Mouse (Mus musculus) CH12.LX (cell line): ENCODE data around the gene Sik3. TPM values are rescaled to one million over a fixed set of nuclear protein-coding genes. Genes with fewer than 3 reads are reported as not detected.

Source experiments
- DNase-seq: peaks from one replicate; pipeline ENCODE4 v3.0.0-alpha.2; 2013; ENCODE audit errors: extremely low read depth
- H3K27ac ChIP-seq: 2 replicates; pipeline ENCODE4 v1.5.1; 2012; ENCODE audit warnings: low read depth, mild to moderate bottlenecking, control low read depth, moderate library complexity; ENCODE audit not compliant: insufficient read depth
- H3K27me3 ChIP-seq: replicated peaks from 2 replicates; pipeline ENCODE3; 2012; ENCODE audit warnings: inconsistent platforms
- H3K36me3 ChIP-seq, 2 experiments: replicated peaks in 1 of 2; 2 replicates each; pipeline versions ENCODE3 to v1.6.1; 2012; ENCODE audit warnings: inconsistent platforms in 1 of 2, low read length in 1 of 2, mild to moderate bottlenecking in 1 of 2, mixed read lengths in 1 of 2, moderate library complexity in 1 of 2; ENCODE audit not compliant: control insufficient read depth in 1 of 2, insufficient read depth in 1 of 2
- H3K4me1 ChIP-seq, 2 experiments: 2 replicates each; pipeline ENCODE4 v1.6.1; 2012; ENCODE audit warnings: inconsistent platforms in 1 of 2, moderate library complexity in 1 of 2; ENCODE audit not compliant: insufficient read depth in 2 of 2, control insufficient read depth in 1 of 2
- H3K4me2 ChIP-seq: 2 replicates; pipeline ENCODE4 v1.6.1; 2012; ENCODE audit warnings: low read depth, mild to moderate bottlenecking, control low read depth; ENCODE audit not compliant: poor library complexity, insufficient read depth, severe bottlenecking
- H3K4me3 ChIP-seq, 3 experiments: fragments of 150-350 bp in 1 of 3; sonication (generic) in 1 of 3; replicated peaks in 1 of 3; 2 replicates each; pipeline versions ENCODE3 to v1.5.1; 2011 to 2012; ENCODE audit warnings: low read depth in 2 of 3, low read length in 2 of 3, mild to moderate bottlenecking in 2 of 3, moderate library complexity in 2 of 3, control low read depth in 1 of 3, improper control_type of control experiment in 1 of 3, inconsistent platforms in 1 of 3, mixed read lengths in 1 of 3; ENCODE audit not compliant: poor library complexity in 1 of 3
- H3K79me2 ChIP-seq: replicated peaks from 2 replicates; pipeline ENCODE4 v1.6.1; 2012; ENCODE audit warnings: mild to moderate bottlenecking, moderate library complexity; ENCODE audit not compliant: control insufficient read depth, poor library complexity, insufficient read depth, severe bottlenecking; ENCODE audit errors: extremely low read depth
- H3K9ac ChIP-seq: 2 replicates; pipeline ENCODE4 v1.6.1; 2012; ENCODE audit warnings: low read depth, mild to moderate bottlenecking, control low read depth, moderate library complexity; ENCODE audit not compliant: insufficient read depth
- H3K9me3 ChIP-seq: replicated peaks from 2 replicates; pipeline ENCODE3; 2012; ENCODE audit warnings: low read length, inconsistent platforms, mixed read lengths
- CTCF ChIP-seq, 2 experiments: IDR thresholded peaks in 1 of 2; conservative IDR thresholded peaks in 1 of 2; 2 replicates each; pipeline ENCODE4 v1.5.1; 2011 to 2012; ENCODE audit warnings: low read depth in 2 of 2, low read length in 2 of 2, improper control_type of control experiment in 1 of 2, inconsistent platforms in 1 of 2, mild to moderate bottlenecking in 1 of 2, moderate library complexity in 1 of 2
- ELF1 ChIP-seq: IDR thresholded peaks from 2 replicates; pipeline ENCODE4 v1.6.1; 2014; ENCODE audit warnings: low read depth, mild to moderate bottlenecking, inconsistent platforms, low read length, improper control_type of control experiment
- EP300 ChIP-seq: IDR thresholded peaks from 2 replicates; pipeline ENCODE4 v1.6.1; 2011; ENCODE audit warnings: low read length, improper control_type of control experiment
- GABPA ChIP-seq: IDR thresholded peaks from 2 replicates; pipeline ENCODE4 v1.6.1; 2012; ENCODE audit warnings: low read depth, low read length, improper control_type of control experiment, inconsistent platforms; ENCODE audit not compliant: insufficient replicate concordance
- HCFC1 ChIP-seq: IDR thresholded peaks from 2 replicates; pipeline ENCODE4 v1.6.1; 2012; ENCODE audit warnings: low read depth, mild to moderate bottlenecking, inconsistent platforms, low read length, improper control_type of control experiment
- IRF4 ChIP-seq: IDR thresholded peaks from 2 replicates; pipeline ENCODE4 v1.6.1; 2014; ENCODE audit warnings: low read depth, mild to moderate bottlenecking, inconsistent platforms, low read length, improper control_type of control experiment
- JUN ChIP-seq: IDR thresholded peaks from 2 replicates; pipeline ENCODE4 v1.6.1; 2011; ENCODE audit warnings: low read depth, mild to moderate bottlenecking, low read length, improper control_type of control experiment, moderate library complexity; ENCODE audit not compliant: insufficient read depth
- KAT2A ChIP-seq: IDR thresholded peaks from 2 replicates; pipeline ENCODE4 v1.6.1; 2012; ENCODE audit warnings: low read length, improper control_type of control experiment, inconsistent platforms; ENCODE audit not compliant: insufficient replicate concordance
- MAFK ChIP-seq: IDR thresholded peaks from 2 replicates; pipeline ENCODE4 v1.6.1; 2011; ENCODE audit warnings: low read length, improper control_type of control experiment; ENCODE audit not compliant: insufficient replicate concordance
- MAX ChIP-seq: IDR thresholded peaks from 2 replicates; pipeline ENCODE4 v1.6.1; 2011; ENCODE audit warnings: low read length, improper control_type of control experiment
- MYC ChIP-seq: IDR thresholded peaks from 2 replicates; pipeline ENCODE4 v1.6.1; 2011; ENCODE audit warnings: low read depth, mild to moderate bottlenecking, improper control_type of control experiment, low read length
- NELFE ChIP-seq: IDR thresholded peaks from 2 replicates; pipeline ENCODE4 v1.6.1; 2011; ENCODE audit warnings: low read depth, low read length, improper control_type of control experiment
- NRF1 ChIP-seq: IDR thresholded peaks from 2 replicates; pipeline ENCODE4 v1.6.1; 2014; ENCODE audit warnings: low read depth, mild to moderate bottlenecking, inconsistent platforms, low read length, improper control_type of control experiment, moderate library complexity
- POLR2AphosphoS2 ChIP-seq: IDR thresholded peaks from 2 replicates; pipeline ENCODE4 v1.6.1; 2011; ENCODE audit warnings: low read depth, low read length, improper control_type of control experiment
- SMC3 ChIP-seq: IDR thresholded peaks from 2 replicates; pipeline ENCODE4 v1.6.1; 2011; ENCODE audit warnings: low read depth, low read length, improper control_type of control experiment
- TCF12 ChIP-seq: IDR thresholded peaks from 2 replicates; pipeline ENCODE4 v1.6.1; 2014; ENCODE audit warnings: low read depth, mild to moderate bottlenecking, inconsistent platforms, low read length, improper control_type of control experiment
- ZKSCAN1 ChIP-seq: IDR thresholded peaks from 2 replicates; pipeline ENCODE4 v1.6.1; 2012; ENCODE audit warnings: low read depth, inconsistent platforms, low read length, improper control_type of control experiment, borderline replicate concordance
- ZMIZ1 ChIP-seq: IDR thresholded peaks from 2 replicates; pipeline ENCODE4 v1.6.1; 2012; ENCODE audit warnings: low read depth, mild to moderate bottlenecking, inconsistent platforms, low read length, improper control_type of control experiment
- ZNF384 ChIP-seq: IDR thresholded peaks from 2 replicates; pipeline ENCODE4 v1.6.1; 2012; ENCODE audit warnings: low read depth, low read length, improper control_type of control experiment, inconsistent platforms
- dilution Hi-C: fragments of 300-500 bp; cut with MboI; formaldehyde crosslinking; loops from 2 replicates; pipeline ENCODE4 v1.14.3; 2020; ENCODE audit warnings: low sequenced_read_pairs; ENCODE audit not compliant: extremely low pct_unique_long_range_greater_than_20kb, extremely low pct_ligation_motif_present
- in situ Hi-C: fragments of 300-500 bp; cut with MboI; formaldehyde crosslinking; loops from 3 replicates; pipeline ENCODE4 v1.14.3; 2019; ENCODE audit warnings: low sequenced_read_pairs, low pct_ligation_motif_present, low pct_unique_long_range_greater_than_20kb, mixed read lengths
- polyA plus RNA-seq: library from polyadenylated mRNA; unstranded; fragments of >175 nt; gene quantifications from 2 replicates; pipeline ENCODE4 v1.2.1, GENCODE M21; 2012; ENCODE audit warnings: low read depth; ENCODE audit not compliant: insufficient read length
- total RNA-seq, 2 experiments: library from RNA; depleted of rRNA; stranded (reverse); fragments of 300-350 nt in 1 of 2; fragments of >200 nt in 1 of 2; gene quantifications; 2 replicates each; pipeline ENCODE4 v1.2.3; 2012 to 2014

Sik3 gene
- total and polyA plus RNA-seq, 3 experiments: 14.9 to 29.8 (median 21.4) TPM

- Histone ChIP-seq H3K36me3 (peaks cover 0 to 30% of the 10 kb centered on the region in 2 experiments), H3K9ac (no peak overlapping the region), H3K79me2 (peaks cover 6% of the 10 kb centered on the region; the same call in 1 of the 2 replicates), H3K4me1 (peaks cover 7 to 36% of the 10 kb centered on the region in 2 experiments), H3K27me3 (no peaks in the 10 kb centered on the region)
- TF ChIP-seq HCFC1 (no peak), ZKSCAN1 (no peak), EP300 (no peak), GABPA (no peak), MAX (no peak), ELF1 (no peak), TCF12 (no peak), MAFK (no peak), IRF4 (no peak), KAT2A (no peak), SMC3 (no peak), NELFE (no peak), CTCF (conservative IDR thresholded peaks at IDR 0.05 in 1 of 2, IDR thresholded peaks at IDR 0.05 in 1 of 2; ENCODE audit: low read depth in 2 of 2, low read length in 2 of 2) (no peak), JUN (no peak), MYC (no peak), ZNF384 (no peak), NRF1 (no peak)
- TF ChIP-seq, all 38 proteins: peak for 0
- Histone ChIP-seq H3K9me3 (no peaks in the 10 kb centered on the region), H3K4me3 (no peak overlapping the region), H3K27ac (no peak overlapping the region), H3K4me2 (no peak overlapping the region)
- in situ Hi-C loops (no loop called here), dilution Hi-C loops (no loop called here)
- DNase-seq: no peak
These were observed 60.8 kb downstream of the Sik3 start for GRCm38 (mm10) chr9:46073443-46073842.

- TF ChIP-seq CTCF (conservative IDR thresholded peaks at IDR 0.05 in 1 of 2, IDR thresholded peaks at IDR 0.05 in 1 of 2; ENCODE audit: low read depth in 2 of 2, low read length in 2 of 2) (no peak), ZMIZ1 (no peak), POLR2AphosphoS2 (no peak), MYC (no peak)
- TF ChIP-seq, all 38 proteins: peak for 0
- H3K79me2 ChIP-seq: peaks cover 8% of the 10 kb centered on the region; the same call in 1 of the 2 replicates
- DNase-seq: no peak
- dilution Hi-C loops: no loop called here
- no peaks in the 10 kb centered on the region for H3K27me3 ChIP-seq
- no peak overlapping the region for H3K4me3 ChIP-seq
- H3K36me3 ChIP-seq: peaks cover 0 to 38% of the 10 kb centered on the region in 2 experiments
- in situ Hi-C loops: no loop called here
- H3K9me3 ChIP-seq: no peaks in the 10 kb centered on the region
- no peak overlapping the region for H3K4me2 ChIP-seq
- H3K4me1 ChIP-seq: peaks cover 0 to 24% of the 10 kb centered on the region in 2 experiments; a peak in 2 of 4 replicates
- no peak overlapping the region for H3K27ac ChIP-seq
- H3K9ac ChIP-seq: no peak overlapping the region
These were observed 63.0 kb downstream of the Sik3 start for GRCm38 (mm10) chr9:46075578-46075977.
